Comparison of ENCODE assay signal across 10 mouse cellular contexts in the genomic region with DNA sequence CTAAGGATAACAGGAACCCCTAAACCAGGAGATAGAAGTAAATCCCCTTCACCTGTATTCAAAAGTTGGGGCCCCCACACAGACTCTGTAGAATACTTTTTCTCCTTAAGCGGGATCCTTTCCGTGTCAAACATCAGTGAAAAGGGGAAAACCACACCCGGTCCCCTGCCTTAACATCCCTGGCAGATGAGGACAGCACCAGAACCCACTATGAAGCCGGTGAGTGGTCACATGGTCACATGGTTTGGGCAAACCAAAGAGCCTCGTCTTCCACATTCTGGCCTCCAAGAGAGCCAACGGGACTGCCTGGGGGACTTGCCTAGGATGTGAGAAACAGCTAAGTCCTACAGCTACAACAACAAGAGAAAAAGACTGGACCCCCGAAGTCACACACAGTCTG. TPM values are rescaled to one million over a fixed set of nuclear protein-coding genes. Genes with fewer than 3 reads are reported as not detected.
DNase-seq lines count a peak whose midpoint lies in the region; ATAC-seq lines count a peak whose summit lies in the region.
"Had no signal": no experiment of that assay in that cellular context is flagged by ENCODE, and none has a peak within 500 bp of the region (broad histone marks: within the 10 kb centered on the region; RNA-seq: fewer than 3 reads in every experiment).

No protein-coding gene starts in this region.

- H3K9ac ChIP-seq in kidney, embryonic 15.5 days = no peak overlapping the region
- H3K9ac ChIP-seq in forebrain, embryonic 11.5 days (ENCODE audit: low read length) = no peak overlapping the region
- H3K9ac ChIP-seq in limb, embryonic 11.5 days (ENCODE audit: low read length) = peak overlapping the region; percentile 37; the same call in 1 of the 2 replicates
- H3K9ac ChIP-seq in neural tube, embryonic 11.5 days (ENCODE audit: low read length) = no peak overlapping the region

- peak overlapping the region; percentile 43 for H3K4me3 ChIP-seq in kidney, embryonic 15.5 days (replicated peaks)
- peak overlapping the region; percentile 29; the same call in 1 of the 2 replicates for H3K4me3 ChIP-seq in forebrain, embryonic 11.5 days (ENCODE audit: low read depth, low read length)
- H3K4me3 ChIP-seq in limb, embryonic 11.5 days (ENCODE audit: low read depth, low read length) = peak overlapping the region; percentile 35
- H3K4me3 ChIP-seq in neural tube, embryonic 11.5 days (ENCODE audit: low read depth, low read length) = peak overlapping the region; percentile 22

- DNase-seq in kidney, postnatal 36 days = no peak
- DNase-seq in forebrain, embryonic 11.5 days (ENCODE audit: low spot score) = no peak
- DNase-seq in limb, embryonic 11.5 days (ENCODE audit: low spot score) = peak; percentile 49
- peak; percentile 39 for DNase-seq in neural tube, embryonic 11.5 days (ENCODE audit: low spot score)
- no peak for DNase-seq in right cerebral cortex, postnatal 10 days (ENCODE audit: low spot score in 2 of 2)
- DNase-seq in ovary, postnatal 36 days (ENCODE audit: low spot score) = no peak
- DNase-seq in left cerebral cortex, adult 8-10 months (ENCODE audit: low spot score in 2 of 2) = no peak
- DNase-seq: layer of hippocampus, postnatal 36 days had no signal

- H3K9me3 ChIP-seq in kidney, embryonic 15.5 days (replicated peaks) = 0 out of 2 replicates have a peak, but pooled peaks cover 5% of the 10 kb centered on the region
- H3K9me3 ChIP-seq in forebrain, embryonic 11.5 days (ENCODE audit: control insufficient read depth, low read length) = no peaks in the 10 kb centered on the region
- no peaks in the 10 kb centered on the region for H3K9me3 ChIP-seq in limb, embryonic 11.5 days (ENCODE audit: control insufficient read depth, low read length)
- 0 out of 2 replicates have a peak, but pooled peaks cover 3% of the 10 kb centered on the region for H3K9me3 ChIP-seq in neural tube, embryonic 11.5 days (ENCODE audit: control insufficient read depth, low read length)

- peaks cover 9% of the 10 kb centered on the region for H3K4me1 ChIP-seq in kidney, embryonic 15.5 days
- peaks cover 3% of the 10 kb centered on the region; the same call in 1 of the 2 replicates for H3K4me1 ChIP-seq in forebrain, embryonic 11.5 days (replicated peaks; ENCODE audit: control insufficient read depth, insufficient read depth, low read length)
- H3K4me1 ChIP-seq in limb, embryonic 11.5 days (ENCODE audit: control insufficient read depth, insufficient read depth, low read length) = peaks cover 6% of the 10 kb centered on the region
- H3K4me1 ChIP-seq in neural tube, embryonic 11.5 days (ENCODE audit: control insufficient read depth, insufficient read depth, low read length) = no peaks in the 10 kb centered on the region

- 4% methylated on average over 7 of the region's 7 CpGs for WGBS in kidney, embryonic 15.5 days
- WGBS in forebrain, embryonic 11.5 days = 2% methylated on average over 7 of the region's 7 CpGs
- 3% methylated on average over 7 of the region's 7 CpGs for WGBS in limb, embryonic 11.5 days
- 4% methylated on average over 7 of the region's 7 CpGs for WGBS in neural tube, embryonic 11.5 days

- ATAC-seq in kidney, embryonic 15.5 days (replicated peaks; ENCODE audit: low FRiP score) = no peak
- no peak for ATAC-seq in forebrain, embryonic 11.5 days (replicated peaks; ENCODE audit: low FRiP score)
- ATAC-seq in limb, embryonic 11.5 days (ENCODE audit: insufficient number of reproducible peaks, low FRiP score, low TSS enrichment, low read depth) = no peak
- ATAC-seq in neural tube, embryonic 11.5 days (ENCODE audit: insufficient read depth, low FRiP score, low TSS enrichment) = no peak

- no peak overlapping the region for H3K27ac ChIP-seq in kidney, embryonic 15.5 days
- H3K27ac ChIP-seq in forebrain, embryonic 11.5 days (ENCODE audit: low read depth, low read length) = no peak overlapping the region
- no peak overlapping the region for H3K27ac ChIP-seq in limb, embryonic 11.5 days (replicated peaks; ENCODE audit: low read depth, low read length)
- H3K27ac ChIP-seq in neural tube, embryonic 11.5 days (ENCODE audit: low read depth, low read length) = no peak overlapping the region

- H3K36me3 ChIP-seq in kidney, embryonic 15.5 days = no peaks in the 10 kb centered on the region
- no peaks in the 10 kb centered on the region for H3K36me3 ChIP-seq in forebrain, embryonic 11.5 days (ENCODE audit: control insufficient read depth, insufficient read depth, low read length)
- H3K36me3 ChIP-seq in limb, embryonic 11.5 days (ENCODE audit: control insufficient read depth, insufficient read depth, low read length) = no peaks in the 10 kb centered on the region
- no peaks in the 10 kb centered on the region for H3K36me3 ChIP-seq in neural tube, embryonic 11.5 days (ENCODE audit: control insufficient read depth, insufficient read depth, low read length)

- H3K4me2 ChIP-seq in kidney, embryonic 15.5 days = peak overlapping the region; percentile 65
- H3K4me2 ChIP-seq in forebrain, embryonic 11.5 days (ENCODE audit: low read depth, low read length, severe bottlenecking) = peak overlapping the region; percentile 47; the same call in 1 of the 2 replicates
- peak overlapping the region; percentile 64 for H3K4me2 ChIP-seq in limb, embryonic 11.5 days (ENCODE audit: low read depth, severe bottlenecking)
- peak overlapping the region; percentile 51 for H3K4me2 ChIP-seq in neural tube, embryonic 11.5 days (ENCODE audit: low read depth)

- peaks cover 93% of the 10 kb centered on the region for H3K27me3 ChIP-seq in kidney, embryonic 15.5 days
- H3K27me3 ChIP-seq in forebrain, embryonic 11.5 days (ENCODE audit: control insufficient read depth, insufficient read depth, low read length) = peaks cover 54% of the 10 kb centered on the region
- H3K27me3 ChIP-seq in limb, embryonic 11.5 days (ENCODE audit: control insufficient read depth, insufficient read depth, low read length) = peaks cover 27% of the 10 kb centered on the region
- H3K27me3 ChIP-seq in neural tube, embryonic 11.5 days (ENCODE audit: control insufficient read depth, insufficient read depth, low read length) = peaks cover 55% of the 10 kb centered on the region

RNA-seq across cellular contexts. Expression of a gene that starts 12.6 kb away (rescaled TPM):
- 45.1 and 50.3 TPM in 2 replicates for polyA plus RNA-seq in kidney, embryonic 15.5 days (2015; fragmentation: Nextera tagmentation; extraction: Ambion mirVana)
- 74.7 and 78.4 TPM in 2 replicates for polyA plus RNA-seq in forebrain, embryonic 11.5 days (2014; fragmentation: Nextera tagmentation; extraction: Ambion mirVana)
- polyA plus RNA-seq in limb, embryonic 11.5 days (2014; fragmentation: Nextera tagmentation; extraction: Ambion mirVana) = 58.5 TPM in 2 replicates
- polyA plus RNA-seq in neural tube, embryonic 11.5 days (2014; fragmentation: Nextera tagmentation; extraction: Ambion mirVana) = 75.0 and 76.5 TPM in 2 replicates
- total RNA-seq in left cerebral cortex, adult 8-10 months (2022) = 10 to 100 TPM; 27.0 to 36.2 (median 30.2) TPM

RNA-seq across cellular contexts. Expression of a gene that starts 18.5 kb away (rescaled TPM):
- not detected in 2 replicates for polyA plus RNA-seq in kidney, embryonic 15.5 days (2015; fragmentation: Nextera tagmentation; extraction: Ambion mirVana)
- polyA plus RNA-seq in forebrain, embryonic 11.5 days (2014; fragmentation: Nextera tagmentation; extraction: Ambion mirVana) = 1.7 and 3.1 TPM in 2 replicates
- polyA plus RNA-seq in limb, embryonic 11.5 days (2014; fragmentation: Nextera tagmentation; extraction: Ambion mirVana) = not detected in 2 replicates
- polyA plus RNA-seq in neural tube, embryonic 11.5 days (2014; fragmentation: Nextera tagmentation; extraction: Ambion mirVana) = 0.30 and 0.36 TPM in 2 replicates
- total RNA-seq in left cerebral cortex, adult 8-10 months (2022) = 1 to 10 TPM in 1 of 4 experiments, under 1 TPM in 3; 0.72 to 1.1 (median 0.90) TPM
- total RNA-seq: MEL had no signal

Comparison
In these comparisons a context has a peak if more than half of its experiments do, and no peak if none do; other contexts are left out.
1. DNase-seq: peak in limb, embryonic 11.5 days (single experiment) and neural tube, embryonic 11.5 days (single experiment); none in kidney, postnatal 36 days (0 of 2), forebrain, embryonic 11.5 days (single experiment), right cerebral cortex, postnatal 10 days (0 of 2), ovary, postnatal 36 days (single experiment) and left cerebral cortex, adult 8-10 months (0 of 2).
2. Peak in every context shown above with its lines, with median percentiles within 50 percentile points of each other: H3K4me2 ChIP-seq and H3K4me3 ChIP-seq.